Mouse (Mus musculus): ENCODE results near the gene Etl4. TPM values are rescaled to one million over a fixed set of nuclear protein-coding genes. Genes with fewer than 3 reads are reported as not detected.

Etl4 gene
- total RNA-seq, 2 experiments from 2014 or later = 41.5 to 45.9 TPM

DNA sequence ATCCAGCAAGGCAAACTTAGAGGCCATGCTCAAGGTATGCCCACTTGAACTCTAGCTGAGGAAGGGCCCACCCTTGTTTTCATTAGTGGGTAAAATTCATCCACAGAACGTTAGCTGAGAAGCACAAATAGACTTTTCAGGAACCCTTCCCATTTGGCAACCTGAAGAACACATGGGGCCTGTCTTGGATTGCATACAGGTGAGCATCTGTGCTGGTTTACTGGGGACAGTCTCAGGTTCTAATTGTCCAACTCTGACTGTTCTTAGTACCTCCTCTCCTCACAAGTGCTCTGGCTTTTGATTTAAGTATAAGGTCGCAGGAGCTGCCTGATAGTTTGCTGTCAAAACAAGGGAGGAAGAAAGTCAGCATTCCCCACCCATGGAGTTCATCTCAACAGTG lies 600.5 kb downstream of the Etl4 start:
- intact Hi-C loops (cut with DNase I) = no loop called here
- no peak for DNase-seq

DNA sequence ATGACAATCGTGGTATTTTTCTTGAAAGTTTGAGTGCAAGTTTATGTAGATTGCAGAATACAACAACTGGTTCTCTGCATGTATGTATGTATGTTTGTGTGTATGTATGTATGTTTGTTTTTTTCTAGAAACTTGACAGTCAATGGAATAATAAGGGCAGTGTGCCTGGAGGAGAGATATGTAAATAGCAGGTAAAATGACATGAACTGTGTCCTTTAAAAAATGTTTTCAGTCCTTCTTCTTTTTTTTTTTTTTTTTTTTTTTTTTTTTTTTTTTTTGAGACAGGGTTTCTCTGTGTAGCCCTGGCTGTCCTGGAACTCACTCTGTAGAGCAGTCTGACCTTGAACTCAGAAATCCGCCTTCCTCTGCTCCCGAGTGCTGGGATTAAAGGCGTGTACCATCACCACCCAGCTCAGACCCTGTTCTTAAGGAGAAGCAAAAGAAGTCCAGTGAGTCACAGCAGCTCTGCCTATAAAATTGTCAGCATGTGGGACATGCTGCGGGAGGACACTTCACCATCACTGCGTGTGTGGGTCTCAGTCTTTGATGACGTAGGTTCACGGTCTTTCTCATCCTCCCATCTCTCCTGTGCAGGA lies 606.8 kb downstream of the Etl4 start:
- intact Hi-C loops (cut with DNase I) = no loop called here
- DNase-seq = no peak

DNA sequence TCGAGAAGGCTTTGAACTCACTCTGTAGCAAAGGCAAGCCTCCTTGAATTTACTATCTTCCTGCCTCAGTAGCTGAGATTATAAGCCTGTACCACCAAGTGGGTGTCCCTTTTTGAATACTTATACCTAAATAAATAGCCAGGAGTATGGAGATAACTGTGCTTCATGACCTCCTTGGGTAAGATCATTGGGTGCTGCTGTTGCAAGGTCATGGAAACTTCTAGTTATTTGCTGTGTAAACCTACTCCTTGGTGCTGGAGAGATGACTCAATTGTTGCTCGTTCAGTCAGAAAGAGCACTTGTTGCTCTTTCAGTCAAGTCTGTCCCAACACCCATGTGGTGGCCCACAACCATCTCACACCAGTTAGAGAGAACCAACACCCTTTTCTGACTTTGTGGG lies 608.3 kb downstream of the Etl4 start:
- intact Hi-C loops (cut with DNase I) = loop anchor here (2.0 kb wide), 1 partner anchor 149 kb away; no protein-coding TSS in a partner anchor
- DNase-seq = no peak

DNA sequence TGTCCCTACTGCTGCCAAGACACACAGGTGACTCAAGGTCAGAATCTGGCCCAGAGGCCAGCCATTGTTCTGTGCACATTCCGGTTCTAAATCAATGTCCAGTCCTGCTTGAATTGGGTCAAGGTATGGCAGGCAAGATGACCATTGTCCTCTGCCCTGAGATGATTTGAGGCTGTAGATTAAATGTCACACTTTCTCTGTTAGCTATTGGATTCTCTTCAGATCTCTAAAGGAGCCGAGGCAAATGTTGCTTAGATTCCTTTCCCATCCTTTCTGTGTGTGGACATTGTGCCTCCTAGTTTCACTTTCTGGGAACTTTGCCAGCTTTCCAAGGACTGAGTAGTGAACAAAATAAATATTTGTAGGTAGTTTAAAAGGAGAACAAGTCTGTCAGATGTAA lies 608.9 kb downstream of the Etl4 start:
- DNase-seq = peak; percentile 24 to 48
- intact Hi-C loops (cut with DNase I) = loop anchor here (2.0 kb wide), 1 partner anchor 148 kb away; no protein-coding TSS in a partner anchor

DNA sequence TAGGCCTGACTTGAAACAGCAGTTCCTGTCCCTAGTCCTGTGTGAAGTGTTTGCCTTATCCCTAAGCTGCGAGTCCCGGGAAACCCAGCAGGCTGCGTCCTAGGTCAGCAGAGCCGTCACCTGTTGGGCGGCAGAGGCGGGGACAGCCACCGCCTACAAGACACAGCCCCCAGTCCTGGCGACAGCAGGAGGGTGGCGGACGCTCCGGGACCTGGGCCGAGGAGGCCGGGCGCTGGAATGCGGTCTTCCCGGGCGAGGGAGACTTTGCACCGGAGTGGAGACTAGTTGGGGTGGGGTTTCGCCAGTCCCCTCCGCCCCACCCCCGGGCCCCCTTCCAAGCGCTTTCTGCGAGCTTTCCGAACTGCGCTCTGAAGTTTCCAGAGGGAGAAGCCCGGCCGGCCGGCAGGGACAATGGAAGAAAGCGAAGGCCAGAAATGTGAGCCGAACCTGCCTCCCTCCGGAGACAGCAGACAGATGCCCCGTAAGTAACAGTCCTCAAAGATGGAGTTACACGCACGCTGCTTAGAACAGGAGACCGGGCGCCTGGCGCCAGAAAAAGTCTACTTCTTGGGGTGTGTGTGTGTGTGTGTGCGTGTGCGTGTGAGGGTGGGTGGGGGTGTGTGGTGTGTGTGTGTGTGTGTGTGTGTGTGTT lies 610.0 kb downstream of the Etl4 start:
- intact Hi-C loops (cut with DNase I) = loop anchor here (1.0 to 10.0 kb wide), 3 partner anchors 97 to 255 kb away; no protein-coding TSS in a partner anchor
- peak; percentile 71 to 73 for DNase-seq

DNA sequence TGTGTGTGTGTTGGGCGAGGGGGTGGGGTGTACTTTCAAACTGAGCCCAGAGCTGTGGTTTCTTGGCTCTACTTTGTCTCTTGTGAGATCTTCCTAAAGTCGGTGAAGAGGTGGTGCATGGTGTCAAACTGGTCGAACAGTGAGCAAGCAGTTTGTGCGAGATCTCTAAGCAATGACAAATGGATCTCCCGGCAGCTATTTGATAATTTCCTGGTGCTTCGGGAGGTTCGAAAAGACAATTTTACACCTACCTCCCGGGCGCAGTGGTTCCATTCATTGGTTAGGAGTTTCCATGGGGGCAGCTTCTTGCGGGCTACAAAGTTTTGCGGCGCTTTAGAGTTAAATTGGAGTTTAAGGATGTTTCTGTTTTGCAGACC lies 610.5 kb downstream of the Etl4 start:
- intact Hi-C loops (cut with DNase I) = loop anchor here (10.0 kb wide), 1 partner anchor 255 kb away; no protein-coding TSS in a partner anchor
- peak in 1 of 2 experiments; percentile 26 for DNase-seq

DNA sequence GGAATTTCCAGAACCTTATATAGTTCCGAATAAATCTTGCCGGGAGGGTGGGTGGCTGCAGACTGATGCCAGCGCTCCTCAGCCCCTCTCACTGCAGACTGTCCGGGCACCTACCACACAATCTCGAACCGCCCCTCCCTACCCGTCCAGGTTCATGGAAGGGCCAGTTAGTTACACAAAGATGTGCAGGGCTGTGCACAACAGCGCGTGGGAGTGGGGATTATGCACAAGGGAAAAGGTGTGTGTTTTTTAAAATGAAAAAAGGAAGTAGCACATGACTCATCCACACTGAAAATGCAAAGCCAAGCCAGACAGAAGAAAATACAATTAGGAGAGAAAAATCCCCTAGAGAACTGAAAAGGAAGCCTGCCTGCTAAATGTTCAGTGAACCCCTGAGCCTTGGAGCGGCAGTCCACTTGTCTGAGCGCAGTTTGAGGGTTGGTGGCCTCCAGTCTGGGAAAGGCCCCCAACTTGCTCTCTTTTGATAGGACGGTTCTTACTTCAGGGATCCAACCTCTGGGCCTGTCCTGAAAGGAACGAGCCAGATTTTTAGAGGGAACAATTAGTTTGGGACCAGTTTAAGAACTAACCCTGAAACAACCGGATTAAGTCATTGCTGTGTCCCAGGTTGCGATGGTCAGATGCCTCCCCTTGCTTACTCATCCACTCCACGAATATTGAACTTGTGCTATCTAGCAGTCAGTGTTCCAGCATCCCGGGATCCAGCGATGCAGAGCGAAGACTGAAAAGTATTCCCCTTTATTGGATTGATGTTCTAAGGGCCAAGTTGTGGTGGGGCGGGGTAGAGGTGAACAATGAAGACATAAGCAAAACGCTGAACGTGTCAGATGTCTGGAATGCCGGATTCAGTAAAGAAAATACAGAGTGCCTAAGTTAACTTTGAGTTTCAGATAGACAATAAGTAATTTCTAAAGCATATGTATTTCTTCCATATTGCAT lies 611.3 kb downstream of the Etl4 start:
- intact Hi-C loops (cut with DNase I) = loop anchor here (10.0 kb wide), 1 partner anchor 254 kb away; no protein-coding TSS in a partner anchor
- DNase-seq = peak; percentile 51 to 52

DNA sequence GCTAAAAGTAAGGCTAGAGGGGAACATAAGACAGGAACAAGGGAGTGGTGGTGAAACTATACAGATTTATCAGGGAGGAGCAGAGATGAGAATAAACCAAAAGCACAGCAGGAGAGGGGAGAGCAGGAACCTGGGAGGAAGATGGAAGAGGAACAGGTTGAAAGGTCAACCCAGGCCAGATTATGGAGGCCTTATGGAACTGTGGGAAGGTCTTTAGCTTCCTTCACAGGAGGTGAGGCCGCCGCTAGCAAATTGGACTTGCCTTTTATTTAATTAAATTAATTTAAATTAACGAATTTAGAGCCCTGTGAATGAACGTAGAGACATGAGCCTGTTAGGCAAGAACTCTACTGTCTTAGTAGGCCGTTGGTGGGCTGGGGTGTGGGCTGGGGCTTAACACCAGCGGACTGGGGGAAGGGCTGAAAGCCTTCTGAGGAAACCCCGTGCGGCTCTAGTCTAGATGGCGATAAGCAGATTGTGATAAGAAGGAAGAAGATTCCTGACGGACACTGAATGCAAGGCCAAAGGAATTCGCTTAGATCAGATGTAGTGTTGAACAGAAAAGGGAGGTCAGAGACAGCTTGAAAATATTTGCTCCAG lies 612.2 kb downstream of the Etl4 start:
- intact Hi-C loops (cut with DNase I) = loop anchor here (10.0 kb wide), 1 partner anchor 253 kb away; no protein-coding TSS in a partner anchor
- no peak for DNase-seq

DNA sequence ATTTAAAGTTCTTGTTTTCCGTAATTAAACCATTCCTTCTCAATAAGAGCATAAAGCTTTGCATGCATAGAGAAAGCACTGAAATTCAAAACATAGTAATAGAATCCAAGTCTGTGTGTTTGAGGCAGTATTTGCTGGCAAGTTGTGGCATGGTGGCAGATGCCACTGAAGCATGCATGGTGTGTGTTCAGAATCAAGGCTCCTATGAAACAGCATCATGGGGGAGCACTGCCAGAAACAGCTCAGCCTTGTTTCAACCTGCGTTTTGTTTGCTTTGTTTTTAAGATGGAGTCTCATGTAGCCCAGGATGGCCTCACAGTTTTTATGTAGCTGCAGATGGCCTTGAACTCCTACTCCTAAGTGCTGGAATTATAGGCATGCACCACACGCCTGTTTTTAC lies 614.1 kb downstream of the Etl4 start:
- intact Hi-C loops (cut with DNase I) = loop anchor here (10.0 kb wide), 1 partner anchor 251 kb away; no protein-coding TSS in a partner anchor
- DNase-seq = no peak

DNA sequence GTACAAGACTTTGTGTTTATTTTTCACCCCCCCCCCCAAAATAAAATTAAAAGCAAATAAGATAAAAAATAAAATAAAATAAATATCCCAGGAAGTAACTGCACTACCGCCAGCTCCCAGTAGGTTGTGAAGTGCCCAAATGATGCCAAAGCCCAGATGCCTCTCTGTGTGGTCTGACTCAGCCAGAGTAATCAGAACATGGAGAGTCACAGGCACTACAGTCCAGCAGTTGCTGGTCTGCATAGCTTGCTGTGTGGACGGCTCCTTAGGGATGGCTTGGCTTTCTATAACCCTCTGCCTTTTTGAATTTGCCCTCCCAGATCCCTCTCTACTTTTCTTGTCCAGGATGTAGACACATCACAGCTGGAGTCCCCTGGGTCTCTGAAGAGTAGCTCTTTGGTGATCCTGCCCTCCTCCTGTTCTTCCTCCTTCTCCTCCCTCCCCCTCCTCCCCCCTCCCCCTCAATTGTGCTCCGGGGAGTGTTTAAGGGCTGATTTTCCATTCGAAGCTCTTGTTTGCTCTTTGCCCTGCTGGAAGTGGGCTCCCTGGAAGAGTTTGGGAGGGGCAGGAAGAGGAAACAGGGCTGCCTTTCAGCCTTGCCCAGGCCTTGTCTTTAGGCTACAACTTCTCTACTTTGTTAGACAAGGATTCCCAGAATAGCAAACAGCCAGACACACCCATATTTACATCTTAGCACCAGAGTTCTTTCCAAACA lies 616.5 kb downstream of the Etl4 start:
- intact Hi-C loops (cut with DNase I) = loop anchor here (5.0 to 10.0 kb wide), 2 partner anchors 249 to 1829 kb away; no protein-coding TSS in a partner anchor
- DNase-seq = peak; percentile 33 to 34

DNA sequence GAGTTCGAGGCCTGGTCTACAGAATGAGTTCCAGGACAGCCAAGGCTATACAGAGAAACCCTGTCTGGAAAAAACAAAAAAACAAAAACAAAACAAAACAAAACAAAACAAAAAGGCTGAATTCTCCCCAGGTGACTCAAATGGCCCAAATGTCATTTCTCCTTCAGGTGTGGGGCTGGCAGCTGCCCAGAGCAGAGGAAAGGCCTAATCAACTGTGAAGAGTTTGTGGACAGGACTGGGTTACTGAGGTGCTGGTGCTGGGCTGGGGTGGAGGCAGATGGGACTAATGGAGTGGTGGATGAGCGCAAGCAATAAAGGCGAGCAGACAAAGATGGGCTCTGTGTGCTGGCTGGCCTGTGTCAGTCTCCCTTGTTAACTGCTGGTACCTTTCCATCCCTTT lies 617.3 kb downstream of the Etl4 start:
- DNase-seq = no peak
- intact Hi-C loops (cut with DNase I) = loop anchor here (5.0 to 10.0 kb wide), 2 partner anchors 248 to 1830 kb away; no protein-coding TSS in a partner anchor

DNA sequence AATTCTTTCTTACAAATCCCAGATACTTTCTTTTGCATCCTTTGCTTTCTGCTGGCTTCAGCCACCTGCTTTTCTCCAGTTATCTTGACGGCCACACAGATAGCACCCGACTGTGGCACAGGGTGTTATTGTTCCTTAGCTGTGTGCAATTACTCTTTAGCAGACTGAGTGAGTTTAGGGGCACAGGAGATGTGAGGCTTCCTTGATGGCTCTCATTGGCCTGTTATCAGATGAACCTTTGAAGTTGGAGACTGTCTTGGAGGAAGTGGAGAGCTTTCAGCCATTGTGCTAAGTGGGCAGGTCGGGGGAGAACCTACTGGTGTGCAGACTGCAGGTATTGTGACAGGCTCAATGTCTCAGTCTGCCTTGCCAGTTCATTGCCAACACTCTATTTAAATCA lies 623.0 kb downstream of the Etl4 start:
- no peak for DNase-seq
- intact Hi-C loops (cut with DNase I) = no loop called here

DNA sequence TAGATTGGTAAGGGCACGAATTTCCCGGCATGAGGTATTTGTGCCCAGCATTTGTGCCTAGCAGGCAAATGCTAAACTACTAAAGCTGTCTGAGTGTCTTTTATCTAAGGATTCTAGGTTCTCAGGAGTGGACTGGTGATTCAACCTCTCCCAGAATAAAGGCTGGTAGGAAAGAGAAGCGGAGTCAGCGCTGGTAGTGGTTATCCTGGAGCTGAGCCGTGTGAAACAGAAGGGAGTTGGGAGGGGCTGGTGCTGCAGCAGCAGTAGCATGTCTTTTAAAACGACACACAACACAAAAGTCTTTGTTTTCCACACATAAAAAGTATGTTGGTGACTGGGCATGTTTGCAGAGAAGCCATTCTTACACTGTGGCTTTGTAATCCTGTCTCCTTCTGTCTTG lies 628.2 kb downstream of the Etl4 start:
- DNase-seq = no peak

DNA sequence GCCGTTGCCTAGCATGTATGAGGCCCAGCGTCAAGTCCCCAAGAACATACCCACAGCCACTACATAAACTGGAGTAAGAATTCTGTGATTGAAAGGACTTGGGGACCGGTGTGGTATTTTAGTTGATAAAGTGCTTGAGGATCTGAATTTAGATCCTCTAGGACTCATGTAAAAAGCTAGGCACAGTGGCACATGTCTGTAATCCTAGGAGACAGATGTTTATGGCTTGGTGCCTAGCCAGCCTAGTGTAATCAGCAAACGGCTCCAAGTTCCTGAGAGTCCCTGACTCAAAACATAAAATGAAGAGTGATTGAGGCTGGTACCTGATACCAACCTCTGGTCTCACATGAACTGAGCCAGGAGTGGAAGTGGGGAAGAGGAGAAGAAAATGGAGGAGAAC lies 629.3 kb downstream of the Etl4 start:
- no peak for DNase-seq
- intact Hi-C loops (cut with DNase I) = no loop called here

More for the DNA sequence above, 628.2 kb downstream of the Etl4 start:
- intact Hi-C loops (cut with DNase I) = no loop called here

DNA sequence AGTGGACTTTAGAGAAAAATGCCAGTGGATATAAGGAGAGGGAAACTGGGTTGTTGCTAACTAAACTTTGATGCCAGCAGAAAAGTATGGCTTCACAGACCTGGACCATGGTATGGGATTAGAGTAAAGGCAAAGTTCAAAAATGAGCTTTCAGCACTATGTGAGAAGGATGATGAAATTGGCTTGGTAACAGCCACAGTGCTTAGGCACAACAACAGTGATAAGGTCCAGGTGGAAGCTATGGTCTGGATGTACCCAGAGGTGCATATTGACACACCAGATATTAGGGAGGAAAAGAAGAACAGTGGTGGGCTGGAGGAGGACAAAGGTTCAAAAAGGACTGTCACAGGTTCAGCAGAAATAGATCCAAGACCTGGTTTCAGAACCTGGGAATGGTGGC lies 631.7 kb downstream of the Etl4 start:
- intact Hi-C loops (cut with DNase I) = no loop called here
- no peak for DNase-seq

DNA sequence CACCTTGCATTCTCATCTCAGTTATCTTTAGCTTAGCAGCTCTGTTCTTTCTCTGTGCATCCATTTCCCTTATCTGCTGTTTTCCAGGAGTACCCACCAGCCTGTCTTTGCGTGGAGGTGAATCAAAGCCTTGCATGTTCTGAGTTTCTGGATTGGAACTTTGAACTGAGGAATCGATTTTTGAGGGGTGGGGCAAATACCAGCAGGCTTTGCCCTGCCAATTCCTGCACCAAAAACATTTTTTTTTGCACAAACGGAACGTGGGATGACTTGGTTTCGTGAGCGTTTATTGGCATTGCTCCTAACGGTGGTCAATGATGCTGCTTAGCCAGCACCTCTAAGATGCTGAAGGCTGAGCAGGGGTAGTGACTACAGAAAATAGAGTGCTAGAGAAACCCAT lies 632.7 kb downstream of the Etl4 start:
- intact Hi-C loops (cut with DNase I) = no loop called here
- DNase-seq = no peak

DNA sequence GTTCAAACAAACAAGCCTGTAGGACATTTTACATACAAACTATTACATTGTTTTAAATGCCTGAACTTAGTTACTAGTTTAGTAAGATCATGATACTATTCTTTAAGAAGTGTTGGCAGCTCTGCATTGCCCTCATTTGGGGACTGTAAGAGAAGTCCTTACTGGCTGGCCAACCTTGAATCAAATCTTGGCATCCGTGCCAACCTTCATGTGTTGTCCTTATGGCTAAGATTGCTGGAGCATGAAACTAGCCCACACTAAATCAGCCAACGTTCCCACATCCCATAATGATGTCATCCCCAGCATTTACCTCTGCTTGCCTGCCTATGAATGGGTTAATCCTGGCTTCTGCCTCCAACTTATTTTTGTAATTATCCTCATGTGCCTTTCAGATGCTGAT lies 636.0 kb downstream of the Etl4 start:
- DNase-seq = no peak
- intact Hi-C loops (cut with DNase I) = loop anchor here (2.0 kb wide), 1 partner anchor 15 kb away; no protein-coding TSS in a partner anchor

DNA sequence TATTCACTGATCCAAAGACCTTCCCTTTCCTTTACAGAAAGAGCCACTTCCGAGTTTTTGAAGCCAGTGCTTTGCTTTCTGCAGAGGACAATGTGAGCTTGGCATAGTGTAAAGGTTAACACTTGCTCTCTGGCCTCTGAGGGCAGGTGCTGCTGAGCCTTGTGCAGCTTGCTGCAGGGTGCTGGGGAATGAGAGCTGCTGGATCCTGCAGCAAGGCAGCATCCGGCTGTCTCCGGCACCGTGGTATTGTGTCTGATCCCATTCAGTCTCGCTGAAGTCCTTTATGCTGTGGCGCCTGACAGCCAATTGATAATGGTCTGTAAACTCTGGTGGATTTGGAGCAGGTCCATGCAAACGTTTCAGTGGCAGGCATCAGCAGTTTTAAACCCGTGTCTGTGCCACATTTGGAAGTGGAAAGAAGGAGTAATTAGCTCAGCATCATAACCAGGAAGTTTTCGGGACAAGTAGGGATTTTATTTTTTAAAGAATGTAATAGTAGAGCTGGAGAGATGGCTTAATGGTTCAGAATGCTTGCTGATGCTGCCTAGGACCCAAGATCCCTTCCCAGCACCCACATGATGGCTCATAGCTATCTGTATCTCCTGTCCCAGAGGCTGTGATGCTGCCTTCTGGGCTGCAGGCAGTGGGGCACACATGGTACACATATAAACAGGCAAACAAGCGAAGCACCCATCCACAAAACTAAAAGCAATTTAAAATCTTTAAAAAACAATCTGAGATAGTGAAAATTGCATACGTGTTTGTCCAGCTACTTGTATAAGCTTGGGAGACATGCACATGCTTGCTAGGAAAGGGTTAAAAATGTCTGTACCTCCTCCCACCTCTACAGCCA lies 637.1 kb downstream of the Etl4 start:
- DNase-seq = peak in 1 of 2 experiments; percentile 15
- intact Hi-C loops (cut with DNase I) = loop anchor here (2.0 kb wide), 1 partner anchor 16 kb away; no protein-coding TSS in a partner anchor

DNA sequence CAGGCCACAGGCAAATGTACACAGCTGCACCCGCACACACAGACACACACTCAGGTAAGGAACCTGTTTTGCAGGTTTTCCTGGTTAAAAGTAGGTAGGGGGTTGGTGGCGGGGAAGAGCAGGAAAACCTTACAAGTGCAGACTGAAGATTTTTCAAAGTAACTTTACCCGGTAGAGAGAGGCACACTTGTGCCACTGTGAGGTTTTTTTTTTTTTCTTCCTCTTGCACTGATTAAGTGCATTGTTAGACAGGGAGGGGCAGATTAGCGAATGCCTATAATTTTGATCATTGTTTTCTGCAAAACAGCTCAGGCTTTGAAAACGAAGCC lies 637.7 kb downstream of the Etl4 start:
- intact Hi-C loops (cut with DNase I) = loop anchor here (2.0 kb wide), 1 partner anchor 17 kb away; no protein-coding TSS in a partner anchor
- DNase-seq = no peak
